Mouse (Mus musculus) gastrocnemius, adult 18-20 months (tissue): ENCODE data around the gene Nadsyn1. TPM values are rescaled to one million over a fixed set of nuclear protein-coding genes. Genes with fewer than 3 reads are reported as not detected.

Experiments used
- DNase-seq: peaks from one replicate; pipeline ENCODE4 v3.0.0; 2021; ENCODE audit warnings: low spot score
- total RNA-seq, 2 experiments: library from RNA; stranded (reverse); gene quantifications; 2 replicates each; pipeline ENCODE4 v1.2.3; 2021

Nadsyn1 gene
- total RNA-seq, 2 experiments from 2014 or later: 3.0 to 3.8 TPM

GRCm38 (mm10) chr7:143805199-143805624, 17.4 kb downstream of the Nadsyn1 start:
- DNase-seq: no peak

GRCm38 (mm10) chr7:143801195-143802065, 21.2 kb downstream of the Nadsyn1 start:
- DNase-seq: no peak

GRCm38 (mm10) chr7:143800770-143801169, 21.9 kb downstream of the Nadsyn1 start:
- no peak for DNase-seq

GRCm38 (mm10) chr7:143798783-143799182, 23.9 kb downstream of the Nadsyn1 start:
- no peak for DNase-seq

- no peak for DNase-seq
These were observed 29.5 kb downstream of the Nadsyn1 start for GRCm38 (mm10) chr7:143793121-143793520.

GRCm38 (mm10) chr7:143792336-143792985, 30.2 kb downstream of the Nadsyn1 start:
- DNase-seq: no peak

- peak; percentile 85 for DNase-seq
These were observed 38.4 kb downstream of the Nadsyn1 start, which contains the start of gene Mrgpre for GRCm38 (mm10) chr7:143783996-143784829. Gene Mrgpre, minus strand, starts transcription at chr7:143784500.

GRCm38 (mm10) chr7:143783378-143783995, 39.2 kb downstream of the Nadsyn1 start:
- DNase-seq: no peak

- peak; percentile 38 for DNase-seq
These were observed 45.3 kb downstream of the Nadsyn1 start for GRCm38 (mm10) chr7:143777375-143777774.

GRCm38 (mm10) chr7:143776137-143776536, 46.5 kb downstream of the Nadsyn1 start:
- no peak for DNase-seq

GRCm38 (mm10) chr7:143769461-143769860, 53.2 kb downstream of the Nadsyn1 start:
- DNase-seq: no peak

- no peak for DNase-seq
These were observed 54.4 kb downstream of the Nadsyn1 start for GRCm38 (mm10) chr7:143768267-143768666.

- DNase-seq: no peak
These were observed 55.8 kb downstream of the Nadsyn1 start, which contains the start of gene Mrgprg for GRCm38 (mm10) chr7:143766893-143767292. Gene Mrgprg, minus strand, starts transcription at chr7:143766993.

GRCm38 (mm10) chr7:143764876-143765530, 57.6 kb downstream of the Nadsyn1 start:
- no peak for DNase-seq

GRCm38 (mm10) chr7:143763794-143764193, 58.9 kb downstream of the Nadsyn1 start:
- no peak for DNase-seq

- no peak for DNase-seq
These were observed 63.7 kb downstream of the Nadsyn1 start for GRCm38 (mm10) chr7:143758956-143759355.

GRCm38 (mm10) chr7:143757696-143758095, 65.0 kb downstream of the Nadsyn1 start:
- DNase-seq: no peak

- DNase-seq: peak; percentile 79
These were observed 65.6 kb downstream of the Nadsyn1 start for GRCm38 (mm10) chr7:143757027-143757390.

GRCm38 (mm10) chr7:143756125-143757026, 66.3 kb downstream of the Nadsyn1 start, which contains the start of gene Osbpl5:
Gene Osbpl5, minus strand, starts transcription at chr7:143756985.
- no peak for DNase-seq
